Mouse (Mus musculus): ENCODE measurements around the gene Tctex1d1.

Gene Tctex1d1

DNA sequence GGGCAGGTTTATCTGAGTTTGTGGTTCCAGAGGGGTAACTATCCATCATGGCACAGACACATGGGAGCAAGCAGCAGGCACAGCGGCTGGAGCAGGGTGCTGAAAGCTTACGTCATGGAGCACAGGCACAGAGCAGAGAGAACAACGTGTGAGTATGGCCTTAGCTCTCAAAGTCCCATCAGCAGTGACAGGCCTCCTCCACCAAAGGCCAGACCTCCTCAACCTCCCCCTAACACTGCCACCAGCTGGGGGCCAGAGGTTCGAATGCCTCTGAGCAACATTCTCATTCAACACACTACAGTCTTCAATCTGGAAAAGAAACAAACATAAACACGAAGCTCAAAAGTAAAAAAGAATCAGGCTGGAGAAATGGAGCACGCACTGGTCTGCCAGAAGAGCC, 10.1 kb downstream of the Tctex1d1 start:
- no peak for DNase-seq (ENCODE audit: extremely low spot score)

GRCm38 (mm10) chr4:102989391-102989790, 11.0 kb downstream of the Tctex1d1 start:
- no peak for DNase-seq (ENCODE audit: extremely low spot score)

- DNase-seq (ENCODE audit: extremely low spot score) = no peak
Observed at GRCm38 (mm10) chr4:102990016-102990415, 11.6 kb downstream of the Tctex1d1 start.

DNA sequence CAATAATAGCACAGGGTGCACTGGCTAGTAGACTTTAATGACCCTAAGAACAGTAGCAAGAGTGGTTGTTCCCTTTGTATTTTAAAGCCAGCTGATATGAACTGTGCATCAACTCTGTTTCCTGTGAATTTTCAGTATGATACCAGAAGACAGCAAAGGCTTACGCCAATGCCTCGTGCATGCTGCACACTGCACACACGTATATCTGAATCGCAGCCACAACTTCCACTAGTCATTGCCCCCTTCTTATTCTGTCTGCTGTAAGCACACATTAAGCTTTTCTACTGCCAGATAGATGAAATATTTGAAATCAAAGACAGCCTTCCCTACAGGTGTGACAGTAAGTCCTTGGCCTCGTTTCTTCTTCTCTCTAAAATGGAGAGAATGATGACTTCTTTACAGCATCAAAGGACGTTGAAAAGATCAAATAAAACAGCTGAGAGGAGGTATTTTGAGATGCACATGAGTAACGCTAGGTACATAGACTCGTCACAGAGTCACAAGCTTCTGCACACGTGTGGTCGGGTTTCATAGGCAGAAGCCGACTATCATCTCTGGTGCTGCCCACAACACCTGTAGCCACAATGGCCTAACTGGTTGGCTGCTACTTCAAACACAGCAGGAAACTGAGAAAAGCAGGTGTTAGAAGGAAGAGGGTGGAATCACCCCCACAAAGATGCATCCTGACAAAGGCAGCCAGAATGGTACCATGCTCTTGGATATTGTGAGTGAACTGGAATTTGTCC, 12.4 kb downstream of the Tctex1d1 start:
- DNase-seq (ENCODE audit: extremely low spot score) = no peak

DNA sequence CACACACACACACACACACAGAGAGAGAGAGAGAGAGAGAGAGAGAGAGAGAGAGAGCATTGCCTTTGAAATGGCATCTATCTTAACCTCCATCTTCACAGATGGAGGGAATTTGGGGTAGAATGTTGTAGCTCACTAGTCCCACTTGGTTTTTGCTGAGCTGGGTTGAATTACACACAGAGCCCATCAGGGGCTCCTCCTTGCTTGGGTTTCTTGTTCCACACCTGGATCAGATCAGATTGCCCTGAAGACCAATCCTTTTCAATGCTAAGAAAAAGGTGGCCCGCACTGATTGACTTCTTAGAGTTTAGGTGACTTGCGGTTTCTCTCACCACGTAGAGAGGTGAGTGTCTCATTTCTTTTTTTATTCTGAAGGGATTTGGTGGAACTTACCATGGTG, 13.3 kb downstream of the Tctex1d1 start:
- no peak for DNase-seq (ENCODE audit: extremely low spot score)

GRCm38 (mm10) chr4:103004681-103005080, 26.3 kb downstream of the Tctex1d1 start:
- no peak for DNase-seq (ENCODE audit: extremely low spot score)

DNA sequence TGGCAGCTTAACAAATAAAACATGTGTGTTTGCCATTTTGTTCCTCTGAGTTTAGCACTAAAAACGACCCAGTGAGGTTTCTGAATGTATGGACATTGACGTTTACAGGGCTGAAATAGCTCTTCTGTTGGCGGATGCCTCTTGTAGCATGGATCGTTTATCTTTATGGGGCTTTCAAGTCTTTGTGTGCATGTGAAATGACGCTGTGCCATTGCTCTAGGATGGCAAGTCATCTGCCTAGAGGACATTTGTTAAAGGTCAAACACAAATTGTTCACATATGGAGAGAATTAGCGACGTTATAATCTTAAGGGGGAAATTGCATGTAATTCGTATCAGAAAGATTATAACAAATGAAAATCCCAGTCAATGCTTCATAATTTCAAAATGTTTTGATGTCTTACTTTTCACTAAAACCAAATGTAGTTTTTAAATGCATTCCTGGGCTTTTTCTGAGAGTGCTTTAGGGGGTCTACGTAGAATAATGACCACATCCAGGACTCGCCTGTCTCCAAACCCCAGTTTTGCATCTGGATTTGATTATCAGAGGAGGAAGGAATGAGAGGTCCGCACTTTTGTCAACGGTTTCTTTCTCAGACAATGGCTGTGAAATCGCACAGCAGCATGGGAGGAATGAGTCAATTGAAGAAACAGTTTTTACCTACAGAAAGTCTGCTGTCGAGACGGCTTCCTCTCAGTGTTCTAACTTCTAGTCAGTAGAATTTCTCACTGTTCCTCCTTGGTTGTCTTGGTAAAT, 27.0 kb downstream of the Tctex1d1 start:
- DNase-seq (ENCODE audit: extremely low spot score) = peak; percentile 44

DNA sequence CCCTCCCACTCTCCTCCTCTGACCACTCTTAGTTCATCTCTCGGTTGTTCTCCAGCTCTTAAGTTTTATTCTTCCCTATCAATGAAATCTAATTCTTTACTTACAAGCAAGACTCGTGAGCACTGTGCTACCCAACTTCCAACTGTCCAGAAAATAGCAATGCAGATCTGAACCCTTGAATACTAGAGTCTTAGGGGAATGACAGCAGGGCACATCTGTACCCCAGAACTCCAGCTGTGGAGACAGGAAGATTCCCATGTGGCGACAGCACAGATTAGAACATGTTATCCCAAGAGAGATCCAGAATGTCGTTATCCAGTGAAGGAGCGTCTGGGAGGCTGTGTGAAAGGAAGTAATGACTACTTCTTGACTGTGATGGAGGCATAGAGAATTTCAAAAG, 27.9 kb downstream of the Tctex1d1 start:
- DNase-seq (ENCODE audit: extremely low spot score) = no peak

GRCm38 (mm10) chr4:103006943-103007418, 28.6 kb downstream of the Tctex1d1 start:
- no peak for DNase-seq (ENCODE audit: extremely low spot score)

DNA sequence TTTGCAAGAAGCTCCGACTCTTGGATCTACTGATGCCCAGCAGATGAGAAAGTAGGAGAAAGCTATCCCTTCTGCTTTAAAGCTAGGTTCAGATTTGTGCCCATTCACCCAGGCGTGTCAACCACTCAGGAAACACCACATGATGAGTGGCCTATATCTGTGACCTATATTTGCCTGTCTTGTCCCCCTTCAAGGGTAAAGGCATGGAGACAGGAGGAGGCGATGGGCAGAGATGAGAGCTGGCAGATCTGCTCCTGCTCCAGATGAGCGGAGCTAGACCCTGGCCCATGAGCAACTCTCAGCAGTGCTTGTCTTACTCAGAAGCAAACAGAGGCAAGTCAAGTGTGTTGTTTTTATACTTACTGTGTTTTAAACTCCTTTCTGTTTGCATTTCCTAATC, 32.3 kb downstream of the Tctex1d1 start:
- DNase-seq (ENCODE audit: extremely low spot score) = no peak

- peak; percentile 14 for DNase-seq (ENCODE audit: extremely low spot score)
Observed at GRCm38 (mm10) chr4:103011823-103012222, 33.4 kb downstream of the Tctex1d1 start.

- peak; percentile 31 for DNase-seq (ENCODE audit: extremely low spot score)
Observed at GRCm38 (mm10) chr4:103013490-103013889, 35.1 kb downstream of the Tctex1d1 start.

DNA sequence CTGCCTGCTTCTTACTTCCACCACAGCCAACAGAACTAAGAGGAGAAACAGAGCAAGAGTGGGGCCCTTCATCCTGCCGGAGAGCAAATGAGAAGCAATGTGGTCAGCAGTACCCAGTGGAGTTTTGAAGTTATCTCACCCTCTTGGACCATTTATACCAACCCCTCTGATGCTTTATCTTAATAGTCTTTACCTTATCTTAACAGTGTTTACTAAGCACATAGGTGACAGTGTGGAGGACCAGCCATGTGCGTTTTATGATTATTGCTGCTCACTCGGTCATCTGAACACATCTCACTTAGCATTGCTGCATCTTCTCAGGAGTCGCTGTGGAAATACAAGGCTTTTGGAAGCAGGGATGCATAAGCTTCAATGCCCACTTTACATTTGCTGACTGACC, 48.2 kb downstream of the Tctex1d1 start, which contains the start of gene Insl5:
Insl5 (minus strand) TSS at position 222 of the 400 bp plus-strand sequence.
- no peak for DNase-seq (ENCODE audit: extremely low spot score)

DNA sequence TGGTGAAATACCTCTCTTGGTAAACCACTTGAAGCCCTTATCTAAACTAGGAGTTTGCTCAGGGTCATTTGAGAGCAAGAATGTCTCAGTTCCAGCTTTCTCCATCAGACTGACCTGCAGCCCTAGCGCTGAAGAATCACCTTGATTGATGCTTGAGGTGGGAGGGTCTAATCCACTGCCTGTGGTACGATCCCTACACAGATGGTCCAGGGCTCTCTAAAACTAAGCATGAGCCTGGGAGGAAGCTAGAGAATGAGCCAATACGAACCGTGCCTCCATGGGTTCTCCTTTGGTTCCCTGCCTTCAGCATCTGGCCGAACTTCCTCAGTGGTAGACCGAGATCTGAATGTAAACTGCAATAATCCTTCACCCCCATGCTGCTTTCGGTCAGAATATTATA, 49.3 kb downstream of the Tctex1d1 start:
- DNase-seq (ENCODE audit: extremely low spot score) = no peak

DNA sequence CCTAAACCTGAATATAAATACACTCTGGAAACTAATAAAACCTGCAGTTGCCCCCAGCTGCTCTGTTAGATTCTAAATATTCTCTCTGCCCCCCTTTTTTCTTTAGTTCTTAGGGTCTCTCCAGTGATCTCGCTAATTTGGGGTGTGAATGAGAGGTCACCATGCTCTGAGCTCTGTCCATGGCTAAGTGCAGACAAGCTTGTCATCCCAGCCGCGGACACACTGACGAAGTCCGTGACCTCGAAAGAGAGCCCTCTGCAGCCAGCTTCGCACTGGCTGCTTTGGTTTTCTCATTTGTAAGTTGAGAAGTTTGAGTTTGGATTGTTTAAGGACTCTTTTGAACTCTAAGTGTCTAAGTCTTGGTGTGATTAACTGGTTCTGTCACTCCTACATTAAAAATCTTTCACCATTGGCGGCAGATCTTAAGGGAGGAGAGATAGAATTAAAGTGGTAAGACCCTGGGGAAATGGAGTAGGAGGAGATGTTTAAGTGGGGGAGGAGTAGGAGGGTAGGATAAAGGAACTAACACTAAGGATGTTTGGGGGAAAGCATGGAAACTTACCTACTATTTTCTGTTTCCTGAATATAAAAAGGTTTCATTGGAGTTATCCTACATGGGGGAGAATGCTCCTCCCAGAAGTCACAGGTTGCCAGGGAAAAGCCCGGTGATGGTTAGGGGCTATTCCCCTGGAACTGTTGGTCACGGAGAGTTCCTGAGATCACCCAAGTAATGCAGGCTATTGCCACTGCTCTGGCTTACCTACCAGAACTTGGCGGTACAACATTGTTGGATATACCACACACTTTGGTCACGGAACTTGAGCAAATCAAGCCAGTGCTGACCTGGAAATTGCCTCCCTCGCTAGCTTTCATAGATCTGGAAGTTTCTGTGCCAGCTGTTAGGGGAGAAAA, 50.0 kb downstream of the Tctex1d1 start:
- DNase-seq (ENCODE audit: extremely low spot score) = no peak

GRCm38 (mm10) chr4:103039103-103039837, 60.9 kb downstream of the Tctex1d1 start:
- DNase-seq (ENCODE audit: extremely low spot score) = no peak

DNA sequence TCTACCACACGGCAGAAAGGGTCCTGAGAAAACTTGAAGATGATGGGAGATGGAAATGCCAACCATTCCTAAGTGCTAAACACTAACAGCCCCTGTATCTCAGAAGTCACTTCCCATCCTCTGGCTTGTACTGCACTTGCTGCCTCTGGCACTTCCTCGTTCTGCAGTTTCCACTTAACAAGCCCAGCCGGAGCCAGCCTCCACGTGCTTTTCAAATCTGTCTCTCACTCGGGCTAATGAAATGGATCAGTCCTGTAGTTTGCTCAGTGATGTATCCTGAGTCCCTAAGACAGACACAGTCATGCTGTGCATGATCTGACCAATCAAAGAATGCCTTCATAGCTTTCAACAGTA, 61.4 kb downstream of the Tctex1d1 start:
- DNase-seq (ENCODE audit: extremely low spot score) = no peak

DNA sequence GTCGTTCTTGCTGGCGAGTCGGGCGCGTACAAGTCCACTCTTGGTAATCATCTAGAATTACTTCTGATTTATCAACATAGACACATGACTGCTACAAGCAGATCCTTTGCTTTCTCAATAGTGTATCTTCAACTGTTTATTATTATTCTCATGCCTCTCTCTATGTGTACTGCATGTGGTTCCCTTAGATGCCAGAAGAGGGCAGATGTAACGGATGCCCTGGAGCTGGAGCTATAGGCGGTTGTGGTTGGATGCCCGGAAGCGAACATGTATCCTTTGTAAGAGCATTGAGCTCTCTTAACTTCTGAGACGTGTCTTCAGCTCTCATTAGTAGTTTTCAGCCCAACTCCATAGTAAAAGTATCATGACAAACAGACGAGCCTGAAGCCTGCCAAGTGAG, 64.6 kb downstream of the Tctex1d1 start:
- DNase-seq (ENCODE audit: extremely low spot score) = no peak

- DNase-seq (ENCODE audit: extremely low spot score) = no peak
Observed at GRCm38 (mm10) chr4:103048046-103048445, 69.6 kb downstream of the Tctex1d1 start.
